Mouse (Mus musculus): ENCODE data around the gene Aldh1a2. TPM values are rescaled to one million over a fixed set of nuclear protein-coding genes. Genes with fewer than 3 reads are reported as not detected.

Aldh1a2 gene
- polyA plus RNA-seq, 1 experiment from 2014 or later = 27.3 TPM

DNA sequence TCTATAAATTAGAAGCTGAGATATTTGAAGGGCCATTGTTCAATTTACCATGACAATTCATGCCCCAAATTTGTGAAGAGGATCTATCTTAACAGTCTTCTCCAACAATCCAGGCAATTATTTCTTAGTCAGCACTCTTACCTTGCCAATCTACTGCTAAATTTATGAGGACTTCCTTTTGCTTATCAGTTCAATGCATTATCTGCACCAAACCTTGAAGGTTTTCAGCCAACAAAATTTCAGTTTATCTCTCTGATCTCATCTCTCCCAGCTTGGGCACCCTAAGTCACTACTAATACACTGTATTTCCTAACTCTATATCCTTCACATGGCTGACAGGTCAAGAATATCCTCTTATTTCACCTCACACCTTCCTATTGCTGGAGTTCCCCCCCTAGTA is 30.3 kb upstream of the Aldh1a2 start:
- H3K36me3 ChIP-seq = no peaks in the 10 kb centered on the region
- no peaks in the 10 kb centered on the region for H3K27me3 ChIP-seq
- H3K9me3 ChIP-seq = no peaks in the 10 kb centered on the region
- ATAC-seq (ENCODE audit: low FRiP score, low read depth) = no peak
- H3K4me2 ChIP-seq = no peak overlapping the region
- H3K9ac ChIP-seq = no peak overlapping the region
- no peak overlapping the region for H3K4me3 ChIP-seq
- no peak overlapping the region for H3K27ac ChIP-seq (replicated peaks)
- peaks cover 3% of the 10 kb centered on the region; the same call in 1 of the 2 replicates for H3K4me1 ChIP-seq (replicated peaks)

DNA sequence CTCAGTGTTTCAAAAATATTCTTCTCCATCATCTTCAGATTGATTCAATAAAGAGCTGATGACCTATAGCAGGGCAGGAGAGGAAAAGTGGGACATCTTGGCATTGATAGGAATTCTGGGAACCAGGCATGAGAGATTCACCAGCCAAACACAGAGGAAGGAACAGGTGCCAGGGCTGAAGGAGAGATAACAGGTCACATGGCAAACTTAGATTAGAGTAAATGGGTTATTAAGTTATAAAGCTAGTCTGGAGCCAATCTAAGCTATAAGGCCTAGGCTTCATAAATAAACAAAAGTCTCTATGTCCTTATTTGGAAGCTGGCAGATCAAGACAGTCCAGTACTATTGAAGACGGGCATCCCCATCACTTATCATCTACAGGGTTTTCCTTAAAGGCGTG is 29.8 kb upstream of the Aldh1a2 start:
- peaks cover 3% of the 10 kb centered on the region; the same call in 1 of the 2 replicates for H3K4me1 ChIP-seq (replicated peaks)
- no peaks in the 10 kb centered on the region for H3K27me3 ChIP-seq
- H3K4me2 ChIP-seq = no peak overlapping the region
- H3K27ac ChIP-seq (replicated peaks) = no peak overlapping the region
- WGBS = 90% methylated on average over 2 of the region's 2 CpGs
- H3K9ac ChIP-seq = no peak overlapping the region
- ATAC-seq (ENCODE audit: low FRiP score, low read depth) = no peak
- H3K9me3 ChIP-seq = no peaks in the 10 kb centered on the region
- H3K4me3 ChIP-seq = no peak overlapping the region
- H3K36me3 ChIP-seq = no peaks in the 10 kb centered on the region

DNA sequence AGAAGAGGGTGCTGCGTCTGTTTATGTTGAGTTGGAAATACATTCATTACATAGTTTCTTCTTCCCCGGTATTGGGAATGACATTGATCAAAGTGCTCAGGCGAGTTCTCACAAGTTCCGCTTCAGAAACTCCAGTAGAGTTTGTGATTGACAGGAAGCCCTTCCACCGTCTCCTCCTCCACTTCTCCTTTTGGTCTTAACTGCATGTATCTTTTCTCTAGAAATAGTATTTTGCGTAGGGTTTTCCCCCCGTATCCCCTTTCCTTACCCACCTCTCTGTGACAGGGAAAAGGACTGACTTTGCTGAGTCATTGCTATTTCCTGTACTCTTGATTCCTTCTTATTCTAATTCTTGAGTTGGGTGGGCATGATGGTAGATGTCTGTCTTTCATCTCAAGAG is 28.2 kb upstream of the Aldh1a2 start:
- no peak for ATAC-seq (ENCODE audit: low FRiP score, low read depth)
- peaks cover 3% of the 10 kb centered on the region; the same call in 1 of the 2 replicates for H3K4me1 ChIP-seq (replicated peaks)
- H3K27me3 ChIP-seq = no peaks in the 10 kb centered on the region

DNA sequence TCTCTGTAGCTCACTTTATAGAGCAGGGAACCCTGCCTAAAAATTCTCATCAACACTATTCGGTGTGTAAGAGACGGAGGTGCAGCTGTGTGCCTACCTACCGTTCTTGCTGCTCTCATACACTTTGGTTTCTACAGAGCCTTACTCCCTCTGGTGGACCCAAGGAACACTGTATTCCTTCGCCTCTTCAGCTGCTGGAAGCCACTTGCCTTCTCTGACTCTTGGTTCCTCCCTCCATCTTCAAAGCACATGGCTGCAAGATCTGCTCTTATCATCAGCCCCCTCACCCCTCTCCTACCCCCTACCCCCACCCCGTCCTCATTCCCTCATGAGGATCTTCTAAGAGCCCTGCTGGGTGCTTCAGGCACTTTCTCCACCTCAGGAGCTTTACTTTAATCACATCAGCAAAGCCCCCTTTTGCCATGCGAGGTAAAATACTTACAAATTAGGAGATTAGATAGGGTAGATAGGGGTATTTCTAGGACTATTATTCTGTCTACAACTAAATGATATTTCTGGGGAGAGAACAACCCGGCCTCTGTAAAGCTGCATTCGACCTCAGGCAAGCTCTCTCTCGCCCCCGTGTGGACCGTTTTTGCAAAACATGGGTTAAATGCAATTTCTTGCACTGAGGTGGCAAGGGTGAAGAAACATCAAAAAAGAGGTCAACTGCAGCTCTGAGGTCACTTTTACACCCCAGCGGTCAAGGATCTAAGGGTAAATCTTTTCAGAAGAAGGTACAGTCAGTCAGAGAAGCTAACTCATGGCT is 26.8 kb upstream of the Aldh1a2 start:
- Histone ChIP-seq H3K4me2 (peak overlapping the region; percentile 61), H3K9ac (0 out of 2 replicates have a peak overlapping the region, but pooled peaks have one; percentile 27), H3K27me3 (no peaks in the 10 kb centered on the region), H3K36me3 (no peaks in the 10 kb centered on the region), H3K27ac (replicated peaks) (no peak overlapping the region), H3K4me1 (replicated peaks) (peaks cover 3% of the 10 kb centered on the region; the same call in 1 of the 2 replicates), H3K4me3 (peak overlapping the region; percentile 22), H3K9me3 (no peaks in the 10 kb centered on the region)
- WGBS = 16% methylated on average over 12 of the region's 12 CpGs
- peak; percentile 83 for ATAC-seq (ENCODE audit: low FRiP score, low read depth)

More for the DNA sequence above, 28.2 kb upstream of the Aldh1a2 start:
- H3K4me3 ChIP-seq = no peak overlapping the region
- WGBS = 92% methylated on average over 7 of the region's 7 CpGs
- H3K9ac ChIP-seq = no peak overlapping the region
- no peaks in the 10 kb centered on the region for H3K36me3 ChIP-seq
- H3K4me2 ChIP-seq = no peak overlapping the region
- H3K27ac ChIP-seq (replicated peaks) = no peak overlapping the region
- H3K9me3 ChIP-seq = no peaks in the 10 kb centered on the region

DNA sequence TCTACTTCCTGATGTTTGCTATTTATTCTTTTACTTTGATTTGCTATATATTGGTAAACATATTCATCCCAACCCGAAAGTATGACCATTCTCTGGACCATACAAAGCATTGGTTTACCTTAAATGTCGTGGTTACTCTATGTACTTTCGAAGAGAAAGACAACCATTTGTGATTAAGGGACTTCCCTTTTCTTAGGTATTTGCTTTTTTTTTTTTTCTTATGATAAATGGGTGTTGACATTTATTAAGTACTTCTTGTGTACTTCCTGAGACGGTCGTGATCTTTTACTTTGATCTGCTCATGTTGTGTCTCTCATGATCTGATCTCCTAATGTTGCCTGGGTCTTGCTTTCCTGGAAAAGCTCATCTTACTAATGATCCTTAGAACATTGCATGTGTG is 16.8 kb upstream of the Aldh1a2 start:
- Histone ChIP-seq H3K27me3 (no peaks in the 10 kb centered on the region), H3K36me3 (no peaks in the 10 kb centered on the region)
- 91% methylated on average over 5 of the region's 5 CpGs for WGBS

DNA sequence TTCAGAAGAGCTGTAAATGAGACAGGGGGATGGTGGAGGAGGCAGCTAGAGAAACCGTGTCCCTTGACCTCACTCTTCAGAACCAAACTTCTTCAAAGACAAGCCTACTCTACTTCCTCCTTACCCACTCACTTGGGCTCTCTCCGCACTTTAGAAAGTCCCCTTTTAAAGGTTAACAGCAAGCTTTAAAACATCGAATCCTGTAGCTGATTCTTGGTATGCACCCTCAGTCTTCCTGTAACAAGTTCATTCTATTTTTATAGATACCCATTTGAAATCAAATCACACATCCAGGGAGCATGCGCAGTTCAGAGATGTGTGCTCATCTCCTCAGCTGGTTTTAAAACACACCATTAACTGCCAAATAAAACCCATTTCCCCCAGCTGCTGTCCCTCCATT is 13.3 kb upstream of the Aldh1a2 start:
- Histone ChIP-seq H3K4me1 (replicated peaks) (no peaks in the 10 kb centered on the region), H3K27ac (replicated peaks) (no peak overlapping the region), H3K4me3 (no peak overlapping the region), H3K9me3 (no peaks in the 10 kb centered on the region), H3K9ac (no peak overlapping the region), H3K27me3 (no peaks in the 10 kb centered on the region), H3K36me3 (no peaks in the 10 kb centered on the region), H3K4me2 (no peak overlapping the region)
- no peak for ATAC-seq (ENCODE audit: low FRiP score, low read depth)
- 85% methylated on average over 4 of the region's 4 CpGs for WGBS

More for the DNA sequence above, 16.8 kb upstream of the Aldh1a2 start:
- no peaks in the 10 kb centered on the region for H3K4me1 ChIP-seq (replicated peaks)
- no peaks in the 10 kb centered on the region for H3K9me3 ChIP-seq
- no peak for ATAC-seq (ENCODE audit: low FRiP score, low read depth)
- H3K4me2 ChIP-seq = no peak overlapping the region
- H3K9ac ChIP-seq = no peak overlapping the region
- no peak overlapping the region for H3K27ac ChIP-seq (replicated peaks)
- no peak overlapping the region for H3K4me3 ChIP-seq

DNA sequence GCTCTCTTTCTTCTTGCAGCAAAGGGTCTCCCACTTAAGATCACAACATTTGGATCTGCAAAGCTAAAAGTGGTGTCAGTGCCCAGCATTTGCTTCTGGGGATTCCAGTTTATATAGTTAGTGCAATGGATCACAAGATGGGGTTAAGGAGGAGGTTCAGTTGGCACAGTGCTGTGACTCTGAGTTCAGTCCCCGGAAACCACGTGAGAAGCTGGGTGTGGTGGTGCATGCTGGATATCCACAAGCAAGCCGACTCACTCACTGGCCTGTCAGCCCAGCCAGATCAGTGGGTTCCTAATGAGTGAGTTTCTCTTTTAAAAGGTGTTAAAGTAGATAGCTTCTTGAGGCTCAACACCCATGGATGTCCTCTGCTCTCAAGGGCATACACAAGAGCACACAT is 6.3 kb upstream of the Aldh1a2 start:
- no peak overlapping the region for H3K27ac ChIP-seq (replicated peaks)
- H3K9me3 ChIP-seq = no peaks in the 10 kb centered on the region
- no peak for ATAC-seq (ENCODE audit: low FRiP score, low read depth)
- H3K9ac ChIP-seq = no peak overlapping the region
- no peaks in the 10 kb centered on the region for H3K36me3 ChIP-seq
- peaks cover 13% of the 10 kb centered on the region for H3K27me3 ChIP-seq
- 70% methylated on average over 3 of the region's 3 CpGs for WGBS
- no peak overlapping the region for H3K4me3 ChIP-seq
- H3K4me1 ChIP-seq (replicated peaks) = no peaks in the 10 kb centered on the region
- H3K4me2 ChIP-seq = no peak overlapping the region

DNA sequence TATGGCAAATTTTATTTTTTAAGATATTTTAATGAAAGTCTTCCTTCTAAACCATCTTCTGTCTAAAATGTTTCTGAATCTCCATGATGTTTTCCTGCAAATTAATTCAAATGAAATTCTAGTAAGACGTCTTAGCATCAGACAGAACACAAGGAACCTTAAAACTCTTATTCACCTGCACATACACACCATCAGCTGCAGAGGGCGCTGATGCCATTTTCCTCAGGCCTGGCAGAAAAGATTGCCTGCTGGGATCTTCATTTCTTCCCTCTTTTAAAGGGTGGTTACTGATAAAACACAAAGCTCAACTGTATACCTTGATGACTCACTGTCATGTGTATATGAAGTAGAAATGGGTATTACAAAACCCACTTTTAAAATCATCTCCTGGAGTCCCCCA is 4.7 kb upstream of the Aldh1a2 start:
- Histone ChIP-seq H3K27me3 (peaks cover 21% of the 10 kb centered on the region), H3K9ac (no peak overlapping the region), H3K27ac (replicated peaks) (no peak overlapping the region), H3K4me3 (no peak overlapping the region), H3K36me3 (no peaks in the 10 kb centered on the region), H3K4me1 (replicated peaks) (peaks cover 8% of the 10 kb centered on the region), H3K9me3 (no peaks in the 10 kb centered on the region), H3K4me2 (no peak overlapping the region)
- ATAC-seq (ENCODE audit: low FRiP score, low read depth) = no peak
- 1% methylated on average over 2 of the region's 2 CpGs for WGBS

DNA sequence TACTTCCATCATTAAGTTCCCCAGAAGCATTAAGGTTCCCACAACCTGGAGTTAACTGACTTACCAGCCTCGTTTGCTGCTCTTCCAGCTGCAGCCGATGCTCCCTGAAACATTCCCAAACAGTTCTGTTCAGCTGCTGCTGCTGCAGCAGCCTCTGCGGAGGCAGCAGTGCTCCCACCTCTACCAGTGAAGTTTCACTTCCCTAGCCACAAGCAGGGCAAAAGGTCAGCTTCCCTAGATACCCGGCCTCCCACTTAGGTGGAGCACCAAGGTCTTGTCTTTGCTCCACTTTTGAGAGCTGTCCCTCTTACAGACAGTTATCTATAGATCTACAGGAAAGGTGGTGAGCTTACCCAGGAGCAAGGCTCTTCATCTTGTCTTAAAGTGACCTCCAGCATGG is 2.0 kb upstream of the Aldh1a2 start:
- ATAC-seq (ENCODE audit: low FRiP score, low read depth) = no peak
- H3K27me3 ChIP-seq = peaks cover 32% of the 10 kb centered on the region
- WGBS = 42% methylated on average over 4 of the region's 4 CpGs

DNA sequence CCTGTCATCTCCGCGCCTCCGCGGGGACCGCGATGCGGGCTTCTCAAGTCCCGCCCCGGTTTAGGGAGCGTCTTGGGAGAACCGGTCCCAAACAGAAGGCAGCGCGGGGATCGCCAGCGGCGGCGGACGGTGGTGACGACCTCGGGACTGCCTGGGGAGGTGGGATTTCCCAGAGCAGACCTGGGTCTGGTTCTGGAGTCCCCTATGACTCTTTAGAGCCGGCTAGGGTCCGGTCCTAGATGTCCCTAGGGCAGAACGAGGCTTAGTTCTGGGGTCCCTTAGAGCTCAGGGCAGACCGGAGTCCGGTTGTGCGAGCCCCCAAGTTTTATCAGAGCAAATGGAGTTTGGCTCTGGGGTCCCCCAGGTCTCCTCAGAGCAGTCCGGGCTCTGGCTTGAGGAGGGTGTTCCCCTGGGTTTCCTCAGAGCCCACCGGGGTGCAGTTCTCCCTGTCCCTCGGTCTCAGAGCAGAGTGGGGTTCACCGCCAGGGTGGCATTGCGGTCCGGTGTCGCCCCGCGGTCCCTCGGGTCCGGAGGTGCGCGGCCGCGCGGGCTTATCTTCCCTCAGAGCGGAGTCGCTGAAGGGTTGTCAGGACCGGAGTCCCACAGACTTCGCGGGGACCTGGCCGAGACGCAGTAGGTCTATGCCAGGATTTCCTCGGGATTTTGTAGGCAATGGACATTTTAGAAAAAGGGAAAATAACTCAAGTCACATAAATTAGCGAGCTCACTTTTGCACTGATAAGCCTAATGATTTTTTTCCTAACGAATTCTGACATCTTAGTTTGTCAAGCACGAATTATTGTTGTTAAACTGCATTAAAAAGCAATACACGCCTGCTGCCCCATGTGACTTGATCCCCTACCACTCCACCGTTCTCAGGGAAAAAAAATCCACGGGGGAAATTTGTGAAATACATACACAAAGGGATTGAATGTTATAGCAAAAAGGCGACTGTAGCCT is 727 bp downstream of the Aldh1a2 start:
- peak overlapping the region; percentile 55 for H3K4me2 ChIP-seq
- no peak overlapping the region for H3K27ac ChIP-seq (replicated peaks)
- H3K9ac ChIP-seq = no peak overlapping the region
- no peaks in the 10 kb centered on the region for H3K9me3 ChIP-seq
- H3K27me3 ChIP-seq = peaks cover 51% of the 10 kb centered on the region
- peak; percentile 45; the same call in 1 of the 2 replicates for ATAC-seq (ENCODE audit: low FRiP score, low read depth)
- H3K36me3 ChIP-seq = no peaks in the 10 kb centered on the region
- peaks cover 16% of the 10 kb centered on the region for H3K4me1 ChIP-seq (replicated peaks)
- under 1% methylated on average over 57 of the region's 57 CpGs for WGBS
- H3K4me3 ChIP-seq = peak overlapping the region; percentile 33

More for the DNA sequence above, 2.0 kb upstream of the Aldh1a2 start:
- no peak overlapping the region for H3K4me2 ChIP-seq
- H3K9me3 ChIP-seq = no peaks in the 10 kb centered on the region
- H3K4me3 ChIP-seq = no peak overlapping the region
- peaks cover 16% of the 10 kb centered on the region for H3K4me1 ChIP-seq (replicated peaks)
- H3K27ac ChIP-seq (replicated peaks) = no peak overlapping the region
- H3K36me3 ChIP-seq = no peaks in the 10 kb centered on the region
- no peak overlapping the region for H3K9ac ChIP-seq

DNA sequence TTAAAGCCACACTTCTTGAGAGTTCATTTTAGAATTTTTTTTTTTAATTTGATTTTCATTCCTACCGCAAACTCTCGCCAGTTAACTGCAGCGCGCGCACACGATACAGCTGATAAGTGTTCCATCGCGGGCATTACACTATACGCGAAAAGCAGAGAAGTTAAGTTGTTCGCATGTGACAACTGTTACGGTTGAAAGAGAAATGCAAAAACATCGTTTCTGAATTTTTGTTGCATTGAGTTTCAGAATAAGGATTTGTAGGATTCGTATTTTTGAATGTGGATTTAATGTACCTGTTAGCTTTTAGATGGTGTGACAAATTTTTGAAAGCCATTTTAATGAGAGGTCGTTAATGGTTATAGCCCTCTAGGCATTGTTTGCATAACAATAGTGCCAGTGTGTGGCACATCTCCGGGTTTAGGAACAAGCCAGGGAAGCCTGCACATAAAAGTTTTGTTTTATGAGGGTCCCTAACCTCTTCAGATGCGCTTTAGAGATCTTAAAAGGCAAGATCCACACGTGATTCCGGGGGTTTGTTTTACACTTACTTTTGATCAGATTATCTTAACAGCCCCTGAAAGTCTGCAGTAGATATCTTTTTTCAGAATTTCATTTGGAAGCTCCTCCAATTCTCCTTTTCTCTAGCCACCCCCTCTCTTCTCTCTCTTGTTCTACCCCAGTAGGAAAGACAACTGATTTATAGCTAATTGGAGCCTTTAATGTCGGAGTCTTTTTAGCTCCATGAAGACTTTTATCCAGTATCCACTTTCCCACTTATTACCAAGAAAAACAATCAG is 1.6 kb downstream of the Aldh1a2 start:
- no peak overlapping the region for H3K4me2 ChIP-seq

More for the DNA sequence above, 1.6 kb downstream of the Aldh1a2 start:
- peaks cover 16% of the 10 kb centered on the region for H3K4me1 ChIP-seq (replicated peaks)
- no peaks in the 10 kb centered on the region for H3K9me3 ChIP-seq
- no peak overlapping the region for H3K27ac ChIP-seq (replicated peaks)
- peaks cover 52% of the 10 kb centered on the region for H3K27me3 ChIP-seq
- WGBS = 2% methylated on average over 20 of the region's 20 CpGs
- H3K9ac ChIP-seq = no peak overlapping the region
- no peak for ATAC-seq (ENCODE audit: low FRiP score, low read depth)
- no peak overlapping the region for H3K4me3 ChIP-seq
- H3K36me3 ChIP-seq = no peaks in the 10 kb centered on the region

Data from hindbrain, embryonic 15.5 days (tissue).